ENCODE assay signal across 10 mouse cellular contexts in genomic region chr3:38094370-38094979, GRCm38 (mm10).
DNase-seq lines count a peak whose midpoint lies in the region; ATAC-seq and TF ChIP-seq lines count a peak whose summit lies in the region.
"Had no signal": no experiment of that assay in that cellular context is flagged by ENCODE, and none has a peak within 500 bp of the region (broad histone marks: within the 10 kb centered on the region; RNA-seq: fewer than 3 reads in every experiment).

No protein-coding gene starts in this region.

- no peaks in the 10 kb centered on the region for H3K79me2 ChIP-seq in heart, adult 2 months (replicated peaks; ENCODE audit: control insufficient read depth, insufficient read depth, low read length)

- TF ChIP-seq EP300 in heart, adult 2 months (IDR thresholded peaks at IDR 0.05; ENCODE audit: insufficient read depth, low read depth, low read length), result no peak

- H3K9me3 ChIP-seq in heart, embryonic 12.5 days (replicated peaks), result peaks cover 7% of the 10 kb centered on the region
- H3K9me3 ChIP-seq in kidney, embryonic 16.5 days (ENCODE audit: low read length), result peaks cover 3% of the 10 kb centered on the region; the same call in 1 of the 2 replicates
- no peaks in the 10 kb centered on the region for H3K9me3 ChIP-seq in intestine, postnatal 0 days (ENCODE audit: control insufficient read depth)
- H3K9me3 ChIP-seq: G1E had no signal

- H3K4me2 ChIP-seq in heart, embryonic 12.5 days, result no peak overlapping the region
- no peak overlapping the region for H3K4me2 ChIP-seq in kidney, embryonic 16.5 days (replicated peaks; ENCODE audit: low read depth, low read length)
- no peak overlapping the region for H3K4me2 ChIP-seq in intestine, postnatal 0 days (replicated peaks; ENCODE audit: low read depth)

- peak; percentile 39 for TF ChIP-seq CTCF in heart, adult 2 months (IDR thresholded peaks at IDR 0.05)
- no peak for TF ChIP-seq CTCF in intestine, postnatal 0 days (IDR thresholded peaks at IDR 0.05; ENCODE audit: low read depth)

- intact Hi-C loops in heart, adult 2 months (cut with DNase I), result loop anchor here (1.0 kb wide), 1 partner anchor 39 kb away; no protein-coding TSS in a partner anchor

- DNase-seq in heart, adult 2 months, result peak in 1 of 2 experiments; percentile 22
- DNase-seq in adrenal gland, postnatal 25 days, result peak; percentile 20
- DNase-seq in lung, postnatal 14 days, result peak; percentile 51
- no peak for DNase-seq in testis, postnatal 10 days (ENCODE audit: low spot score)

- no peaks in the 10 kb centered on the region for H3K4me1 ChIP-seq in heart, adult 2 months (ENCODE audit: control insufficient read depth, insufficient read depth, low read length)
- H3K4me1 ChIP-seq in heart, embryonic 12.5 days (replicated peaks), result peaks cover 4% of the 10 kb centered on the region; the same call in 1 of the 2 replicates
- peaks cover 7% of the 10 kb centered on the region; the same call in 1 of the 2 replicates for H3K4me1 ChIP-seq in kidney, embryonic 16.5 days (ENCODE audit: insufficient read depth, low read length)
- no peaks in the 10 kb centered on the region for H3K4me1 ChIP-seq in intestine, postnatal 0 days (replicated peaks; ENCODE audit: control insufficient read depth, insufficient read depth, low read length)

- no peaks in the 10 kb centered on the region for H3K27me3 ChIP-seq in heart, adult 2 months (ENCODE audit: control insufficient read depth, insufficient read depth, low read length)
- no peaks in the 10 kb centered on the region for H3K27me3 ChIP-seq in heart, embryonic 12.5 days (replicated peaks)
- H3K27me3 ChIP-seq in kidney, embryonic 16.5 days (ENCODE audit: insufficient read depth, low read length), result no peaks in the 10 kb centered on the region
- no peaks in the 10 kb centered on the region for H3K27me3 ChIP-seq in intestine, postnatal 0 days (replicated peaks; ENCODE audit: control insufficient read depth, insufficient read depth, low read length)

- WGBS in heart, adult 2 months, result 47% methylated on average over 7 of the region's 7 CpGs
- WGBS in heart, embryonic 12.5 days, result 58% methylated on average over 7 of the region's 7 CpGs
- 33% methylated on average over 7 of the region's 7 CpGs for WGBS in kidney, embryonic 16.5 days
- WGBS in intestine, postnatal 0 days, result 69% methylated on average over 7 of the region's 7 CpGs

- no peaks in the 10 kb centered on the region for H3K36me3 ChIP-seq in heart, adult 2 months (ENCODE audit: control insufficient read depth, insufficient read depth, low read length)
- no peaks in the 10 kb centered on the region for H3K36me3 ChIP-seq in heart, embryonic 12.5 days
- no peaks in the 10 kb centered on the region for H3K36me3 ChIP-seq in kidney, embryonic 16.5 days (ENCODE audit: insufficient read depth, low read length)
- no peaks in the 10 kb centered on the region for H3K36me3 ChIP-seq in intestine, postnatal 0 days (ENCODE audit: control insufficient read depth, insufficient read depth)
- H3K36me3 ChIP-seq: G1E had no signal

- H3K27ac ChIP-seq in heart, adult 2 months, result no peak overlapping the region
- no peak overlapping the region for H3K27ac ChIP-seq in heart, embryonic 12.5 days (ENCODE audit: poor library complexity, severe bottlenecking)
- peak overlapping the region; percentile 20; the same call in 1 of the 2 replicates for H3K27ac ChIP-seq in kidney, embryonic 16.5 days (ENCODE audit: low read length)
- no peak overlapping the region for H3K27ac ChIP-seq in intestine, postnatal 0 days (ENCODE audit: low read depth, low read length)

- no peak for TF ChIP-seq POLR2A in heart, adult 2 months (IDR thresholded peaks at IDR 0.05; ENCODE audit: insufficient read depth, low read depth, low read length)

- H3K9ac ChIP-seq in heart, adult 2 months (ENCODE audit: low read depth, low read length), result no peak overlapping the region
- no peak overlapping the region for H3K9ac ChIP-seq in heart, embryonic 12.5 days
- no peak overlapping the region for H3K9ac ChIP-seq in kidney, embryonic 16.5 days (replicated peaks; ENCODE audit: low read length)
- H3K9ac ChIP-seq in intestine, postnatal 0 days (ENCODE audit: low read depth, low read length), result no peak overlapping the region

- ATAC-seq in heart, embryonic 12.5 days (ENCODE audit: insufficient number of reproducible peaks, low FRiP score), result no peak
- peak; percentile 75; the same call in 1 of the 2 replicates for ATAC-seq in kidney, embryonic 16.5 days (ENCODE audit: low FRiP score, low TSS enrichment)
- ATAC-seq in intestine, postnatal 0 days, result no peak; the same call in 1 of the 2 replicates
- no peak for ATAC-seq in inflammation-experienced regulatory T-cells, adult 6 months

- no peak overlapping the region for H3K4me3 ChIP-seq in heart, adult 2 months
- no peak overlapping the region for H3K4me3 ChIP-seq in heart, embryonic 12.5 days
- H3K4me3 ChIP-seq in kidney, embryonic 16.5 days (ENCODE audit: low read length), result no peak overlapping the region
- H3K4me3 ChIP-seq in intestine, postnatal 0 days (ENCODE audit: low read depth, low read length), result no peak overlapping the region
- H3K4me3 ChIP-seq: erythroblast, embryonic 14.5 days had no signal
